21 mouse cellular contexts compared by ENCODE assay signal in genomic region chr12:13291453-13291852, GRCm38 (mm10). TPM values are rescaled to one million over a fixed set of nuclear protein-coding genes. Genes with fewer than 3 reads are reported as not detected.
DNase-seq lines count a peak whose midpoint lies in the region; ATAC-seq lines count a peak whose summit lies in the region.
"Had no signal": no experiment of that assay in that cellular context is flagged by ENCODE, and none has a peak within 500 bp of the region (broad histone marks: within the 10 kb centered on the region; RNA-seq: fewer than 3 reads in every experiment).

No protein-coding gene starts in this region.

- no peak overlapping the region for H3K27ac ChIP-seq in kidney, embryonic 15.5 days
- H3K27ac ChIP-seq: embryonic facial prominence, embryonic 12.5 days; embryonic facial prominence, embryonic 15.5 days; forebrain, embryonic 10.5 days; forebrain, embryonic 12.5 days had no signal

- H3K9me3 ChIP-seq in kidney, embryonic 15.5 days (replicated peaks), result no peaks in the 10 kb centered on the region
- H3K9me3 ChIP-seq: embryonic facial prominence, embryonic 12.5 days; embryonic facial prominence, embryonic 15.5 days; forebrain, embryonic 10.5 days; forebrain, embryonic 12.5 days had no signal

- WGBS in kidney, embryonic 15.5 days, result 54% methylated on average over 2 of the region's 2 CpGs

- ATAC-seq in kidney, embryonic 15.5 days (replicated peaks; ENCODE audit: low FRiP score), result peak; percentile 77
- ATAC-seq: forebrain, embryonic 14.5 days; forebrain, embryonic 16.5 days had no signal

- H3K4me3 ChIP-seq in kidney, embryonic 15.5 days (replicated peaks), result no peak overlapping the region
- H3K4me3 ChIP-seq: embryonic facial prominence, embryonic 12.5 days; embryonic facial prominence, embryonic 15.5 days; erythroblast, embryonic 14.5 days; forebrain, embryonic 10.5 days; forebrain, embryonic 12.5 days had no signal

- H3K27me3 ChIP-seq in kidney, embryonic 15.5 days, result no peaks in the 10 kb centered on the region
- H3K27me3 ChIP-seq: embryonic facial prominence, embryonic 12.5 days; embryonic facial prominence, embryonic 15.5 days; forebrain, embryonic 12.5 days had no signal

- no peak overlapping the region for H3K9ac ChIP-seq in kidney, embryonic 15.5 days
- H3K9ac ChIP-seq: embryonic facial prominence, embryonic 12.5 days; embryonic facial prominence, embryonic 15.5 days; forebrain, embryonic 12.5 days had no signal

- H3K4me2 ChIP-seq in kidney, embryonic 15.5 days, result no peak overlapping the region
- H3K4me2 ChIP-seq: embryonic facial prominence, embryonic 12.5 days; embryonic facial prominence, embryonic 15.5 days; forebrain, embryonic 12.5 days had no signal

- DNase-seq in heart, adult 11 months, result peak; percentile 35
- DNase-seq in heart, postnatal 4 days, result no peak
- no peak for DNase-seq in kidney, postnatal 36 days
- DNase-seq: adrenal gland, adult 2 months; adrenal gland, postnatal 10 days; adrenal gland, postnatal 25 days; cerebellum, adult 11 months; cerebellum, adult 18-20 months; cerebellum, adult 8-10 months; cerebellum, adult 9-11 months; cerebellum, postnatal 14 days; cerebellum, postnatal 36 days; embryo, embryonic 11 days had no signal

- H3K36me3 ChIP-seq in kidney, embryonic 15.5 days, result peaks cover 15% of the 10 kb centered on the region; the same call in 1 of the 2 replicates

- no peaks in the 10 kb centered on the region for H3K4me1 ChIP-seq in kidney, embryonic 15.5 days
- H3K4me1 ChIP-seq: embryonic facial prominence, embryonic 12.5 days; embryonic facial prominence, embryonic 15.5 days; forebrain, embryonic 10.5 days; forebrain, embryonic 12.5 days had no signal

RNA-seq across cellular contexts. Expression of gene Nbas, which starts 22.5 kb away (rescaled TPM):
- 10 to 100 TPM; 23.8 to 25.2 TPM for total RNA-seq in heart, postnatal 4 days (2021)
- 11.7 and 14.5 TPM in 2 replicates for polyA plus RNA-seq in kidney, embryonic 15.5 days (2015; fragmentation: Nextera tagmentation; extraction: Ambion mirVana)

RNA-seq across cellular contexts. Expression of gene Ddx1, which starts 42.4 kb away (rescaled TPM):
- total RNA-seq in heart, postnatal 4 days (2021), result 10 to 100 TPM; 92.6 to 95.4 TPM
- 143 and 158 TPM in 2 replicates for polyA plus RNA-seq in kidney, embryonic 15.5 days (2015; fragmentation: Nextera tagmentation; extraction: Ambion mirVana)
